Mouse (Mus musculus): ENCODE results near the gene Dnm2.

- TF ChIP-seq CTCF (IDR thresholded peaks at IDR 0.05; ENCODE audit: extremely low read depth, insufficient read depth, low read length) = peak; percentile 87
- no peak for TF ChIP-seq POLR2A (IDR thresholded peaks at IDR 0.05; ENCODE audit: extremely low read depth, insufficient read depth, low read length)
These were observed 15.0 kb upstream of the Dnm2 start for GRCm38 (mm10) chr9:21409592-21410317.
